Comparison of ENCODE assay signal across 7 mouse cellular contexts in the genomic region with DNA sequence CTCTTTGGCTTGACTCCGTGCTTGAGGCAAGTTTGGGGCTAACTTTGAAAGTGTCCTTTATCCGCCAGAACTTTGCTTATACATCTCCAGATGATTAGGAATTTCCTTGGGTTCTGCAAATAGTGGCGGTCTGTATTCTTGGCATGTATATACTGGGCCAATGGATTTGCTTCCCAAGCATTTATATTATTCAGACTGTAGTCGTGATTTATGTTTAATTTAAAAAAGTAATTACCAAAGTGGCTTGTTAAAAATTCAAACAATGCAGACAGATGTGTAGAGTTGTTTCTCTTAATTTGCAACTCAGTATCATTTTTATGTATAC. TPM values are rescaled to one million over a fixed set of nuclear protein-coding genes. Genes with fewer than 3 reads are reported as not detected.
DNase-seq lines count a peak whose midpoint lies in the region; ATAC-seq and TF ChIP-seq lines count a peak whose summit lies in the region.

No protein-coding gene starts in this region.

- no peaks in the 10 kb centered on the region for H3K9me3 ChIP-seq in lung, embryonic 15.5 days
- H3K9me3 ChIP-seq in limb, embryonic 11.5 days (ENCODE audit: control insufficient read depth, low read length) = no peaks in the 10 kb centered on the region

- H3K4me1 ChIP-seq in lung, embryonic 15.5 days = peaks cover 3% of the 10 kb centered on the region; the same call in 1 of the 2 replicates
- H3K4me1 ChIP-seq in embryonic fibroblast, embryonic 13.5 days (ENCODE audit: control insufficient read depth, insufficient read depth, low read length) = no peaks in the 10 kb centered on the region; the same call in 1 of the 2 replicates
- 0 out of 2 replicates have a peak, but pooled peaks cover 3% of the 10 kb centered on the region for H3K4me1 ChIP-seq in limb, embryonic 11.5 days (ENCODE audit: control insufficient read depth, insufficient read depth, low read length)
- H3K4me1 ChIP-seq in small intestine, adult 2 months (ENCODE audit: control insufficient read depth, insufficient read depth, insufficient read length, low read length) = peaks cover 12% of the 10 kb centered on the region; the same call in 1 of the 2 replicates

- H3K9ac ChIP-seq in lung, embryonic 15.5 days = peak overlapping the region; percentile 57
- H3K9ac ChIP-seq in limb, embryonic 11.5 days (ENCODE audit: low read length) = peak overlapping the region; percentile 50

- no peak for DNase-seq in lung, postnatal 25 days (ENCODE audit: low spot score)
- no peak for DNase-seq in limb, embryonic 11.5 days (ENCODE audit: low spot score)
- no peak for DNase-seq in retina, embryonic 14.5 days (ENCODE audit: low spot score)
- DNase-seq in ovary, postnatal 36 days (ENCODE audit: low spot score) = no peak

- peak overlapping the region; percentile 46; the same call in 1 of the 2 replicates for H3K27ac ChIP-seq in lung, embryonic 15.5 days
- H3K27ac ChIP-seq in embryonic fibroblast, embryonic 13.5 days (ENCODE audit: insufficient read depth, low read length) = no peak overlapping the region
- H3K27ac ChIP-seq in limb, embryonic 11.5 days (replicated peaks; ENCODE audit: low read depth, low read length) = no peak overlapping the region
- H3K27ac ChIP-seq in small intestine, adult 2 months (ENCODE audit: insufficient read depth, low read depth, low read length) = peak overlapping the region; percentile 51

- H3K4me3 ChIP-seq in lung, embryonic 15.5 days = peak overlapping the region; percentile 68
- peak overlapping the region; percentile 84 for H3K4me3 ChIP-seq in embryonic fibroblast, embryonic 13.5 days (ENCODE audit: insufficient read depth, low read length)
- H3K4me3 ChIP-seq in limb, embryonic 11.5 days (ENCODE audit: low read depth, low read length) = peak overlapping the region; percentile 53
- peak overlapping the region; percentile 69 for H3K4me3 ChIP-seq in small intestine, adult 2 months (ENCODE audit: low read depth, low read length)

- peak; percentile 40; the same call in 1 of the 2 replicates for ATAC-seq in lung, embryonic 15.5 days (ENCODE audit: borderline replicate concordance, extremely low read depth, low FRiP score, low TSS enrichment)
- peak; percentile 27; the same call in 1 of the 2 replicates for ATAC-seq in limb, embryonic 11.5 days (ENCODE audit: insufficient number of reproducible peaks, low FRiP score, low TSS enrichment, low read depth)

- no peaks in the 10 kb centered on the region for H3K36me3 ChIP-seq in lung, embryonic 15.5 days
- no peaks in the 10 kb centered on the region for H3K36me3 ChIP-seq in limb, embryonic 11.5 days (ENCODE audit: control insufficient read depth, insufficient read depth, low read length)
- H3K36me3 ChIP-seq in small intestine, adult 2 months (ENCODE audit: control insufficient read depth, insufficient read depth, low read length) = no peaks in the 10 kb centered on the region

- peak overlapping the region; percentile 71 for H3K4me2 ChIP-seq in lung, embryonic 15.5 days
- H3K4me2 ChIP-seq in limb, embryonic 11.5 days (ENCODE audit: low read depth, severe bottlenecking) = peak overlapping the region; percentile 49

- 3% methylated on average over 4 of the region's 4 CpGs for WGBS in lung, embryonic 15.5 days
- 24% methylated on average over 4 of the region's 4 CpGs for WGBS in limb, embryonic 11.5 days
- 3% methylated on average over 4 of the region's 4 CpGs for WGBS in small intestine, adult 2 months

- H3K27me3 ChIP-seq in lung, embryonic 15.5 days = peaks cover 6% of the 10 kb centered on the region; the same call in 1 of the 2 replicates
- H3K27me3 ChIP-seq in limb, embryonic 11.5 days (ENCODE audit: control insufficient read depth, insufficient read depth, low read length) = peaks cover 2% of the 10 kb centered on the region; the same call in 1 of the 2 replicates
- no peaks in the 10 kb centered on the region for H3K27me3 ChIP-seq in small intestine, adult 2 months (ENCODE audit: control insufficient read depth, insufficient read depth, low read length)

- TF ChIP-seq CTCF in embryonic fibroblast, embryonic 13.5 days (IDR thresholded peaks at IDR 0.05; ENCODE audit: borderline replicate concordance, insufficient read depth, low read length) = no peak
- no peak for TF ChIP-seq CTCF in small intestine, adult 2 months (IDR thresholded peaks at IDR 0.05; ENCODE audit: extremely low read depth, insufficient read length, insufficient replicate concordance, low read depth, low read length)

- TF ChIP-seq POLR2A in embryonic fibroblast, embryonic 13.5 days (IDR thresholded peaks at IDR 0.05; ENCODE audit: low read depth, low read length) = no peak
- TF ChIP-seq POLR2A in small intestine, adult 2 months (IDR thresholded peaks at IDR 0.05; ENCODE audit: low read depth, low read length) = no peak

RNA-seq across cellular contexts. Expression of a gene that starts 0.3 kb away (rescaled TPM):
- 4.9 and 7.3 TPM in 2 replicates for polyA plus RNA-seq in lung, embryonic 15.5 days (2015; fragmentation: Nextera tagmentation; extraction: Ambion mirVana)
- polyA plus RNA-seq in embryonic fibroblast, embryonic 13.5 days (2011; ENCODE audit: insufficient read length, low read depth, missing spikeins) = 9.1 and 9.9 TPM in 2 replicates
- polyA plus RNA-seq in limb, embryonic 11.5 days (2014; fragmentation: Nextera tagmentation; extraction: Ambion mirVana) = 0.67 and 0.89 TPM in 2 replicates
- 2.3 and 16.9 TPM in 2 replicates for polyA plus RNA-seq in small intestine, adult 2 months (2012; rRNA removed)

RNA-seq across cellular contexts. Expression of a gene that starts 35.5 kb away (rescaled TPM):
- polyA plus RNA-seq in lung, embryonic 15.5 days (2015; fragmentation: Nextera tagmentation; extraction: Ambion mirVana) = 6.3 and 7.8 TPM in 2 replicates
- polyA plus RNA-seq in embryonic fibroblast, embryonic 13.5 days (2011; ENCODE audit: insufficient read length, low read depth, missing spikeins) = 1.8 and 7.1 TPM in 2 replicates
- polyA plus RNA-seq in limb, embryonic 11.5 days (2014; fragmentation: Nextera tagmentation; extraction: Ambion mirVana) = 0.63 and 0.94 TPM in 2 replicates
- 0.18 and 0.25 TPM in 2 replicates for polyA plus RNA-seq in small intestine, adult 2 months (2012; rRNA removed)

RNA-seq across cellular contexts. Expression of a gene that starts 54.0 kb away (rescaled TPM):
- 0.67 and 1.9 TPM in 2 replicates for polyA plus RNA-seq in lung, embryonic 15.5 days (2015; fragmentation: Nextera tagmentation; extraction: Ambion mirVana)
- polyA plus RNA-seq in embryonic fibroblast, embryonic 13.5 days (2011; ENCODE audit: insufficient read length, low read depth, missing spikeins) = not detected in 2 replicates
- polyA plus RNA-seq in limb, embryonic 11.5 days (2014; fragmentation: Nextera tagmentation; extraction: Ambion mirVana) = 0.81 and 1.3 TPM in 2 replicates
- polyA plus RNA-seq in small intestine, adult 2 months (2012; rRNA removed) = 0.20 and 0.22 TPM in 2 replicates

Comparison
In these comparisons a context has a peak if more than half of its experiments do, and no peak if none do; other contexts are left out.
1. H3K27ac ChIP-seq: peak in lung, embryonic 15.5 days (single experiment) and small intestine, adult 2 months (single experiment); none in embryonic fibroblast, embryonic 13.5 days (single experiment) and limb, embryonic 11.5 days (single experiment).
2. Peak in every context shown above with its lines, with median percentiles within 50 percentile points of each other: H3K4me3 ChIP-seq.